16 mouse cellular contexts compared by ENCODE assay signal in genomic region chr5:89581143-89581542, GRCm38 (mm10). TPM values are rescaled to one million over a fixed set of nuclear protein-coding genes. Genes with fewer than 3 reads are reported as not detected.
DNase-seq lines count a peak whose midpoint lies in the region; TF ChIP-seq lines count a peak whose summit lies in the region.
"Had no signal": no experiment of that assay in that cellular context is flagged by ENCODE, and none has a peak within 500 bp of the region (broad histone marks: within the 10 kb centered on the region; RNA-seq: fewer than 3 reads in every experiment).

No protein-coding gene starts in this region.

- TF ChIP-seq CTCF in layer of hippocampus, adult 2 months (conservative IDR thresholded peaks at IDR 0.05): no peak
- TF ChIP-seq CTCF in brain, embryonic 14.5 days (IDR thresholded peaks at IDR 0.05; ENCODE audit: borderline replicate concordance, extremely low read depth, insufficient read depth, insufficient read length): no peak

- TF ChIP-seq POLR2A in brain, embryonic 14.5 days (IDR thresholded peaks at IDR 0.05; ENCODE audit: borderline replicate concordance, extremely low read depth, insufficient read depth, insufficient read length, poor library complexity, severe bottlenecking): no peak

- DNase-seq in cerebellum, adult 18-20 months: peak; percentile 8 to 11
- no peak for DNase-seq in cerebellum, adult 11 months
- DNase-seq in layer of hippocampus, adult 2 months (ENCODE audit: low spot score in 2 of 2): peak in 1 of 2 experiments; percentile 26
- DNase-seq in layer of hippocampus, postnatal 25 days (ENCODE audit: extremely low spot score in 1 of 2, low spot score in 1 of 2): no peak
- peak; percentile 50 for DNase-seq in brain, embryonic 14.5 days (ENCODE audit: low read depth)
- DNase-seq in layer of hippocampus, adult 9-11 months: peak; percentile 42
- DNase-seq in urinary bladder, postnatal 10 days (ENCODE audit: low spot score): no peak
- no peak for DNase-seq in kidney, adult 11 months
- DNase-seq: adrenal gland, postnatal 14 days; gastrocnemius, adult 2 months; liver, postnatal 0 days; thymus, postnatal 4 days had no signal

- H3K27ac ChIP-seq in layer of hippocampus, adult 2 months: peak overlapping the region; percentile 54
- H3K27ac ChIP-seq: gastrocnemius, adult 2 months; kidney, postnatal 0 days had no signal

- no peak overlapping the region for H3K4me3 ChIP-seq in layer of hippocampus, adult 2 months
- H3K4me3 ChIP-seq: gastrocnemius, adult 2 months had no signal

RNA-seq across cellular contexts. Expression of gene Npffr2, which starts 53.9 kb away (rescaled TPM):
- total RNA-seq in layer of hippocampus, adult 2 months (2021): not detected
- not detected for total RNA-seq in layer of hippocampus, postnatal 25 days (2021)
- 0.04 and 0.14 TPM in 2 replicates for polyA plus RNA-seq in brain, embryonic 14.5 days (2012; rRNA removed)
- total RNA-seq: adrenal gland, postnatal 14 days; gastrocnemius, adult 2 months; megakaryocyte progenitor cell, adult 5-6 weeks had no signal
- polyA plus RNA-seq: limb, embryonic 11.5 days; liver, postnatal 0 days; neural tube, embryonic 11.5 days had no signal

Comparison
In these comparisons a context has a peak if more than half of its experiments do, and no peak if none do; other contexts are left out.
1. DNase-seq: peak in cerebellum, adult 18-20 months (2 of 2), brain, embryonic 14.5 days (single experiment) and layer of hippocampus, adult 9-11 months (single experiment); none in cerebellum, adult 11 months (single experiment), layer of hippocampus, postnatal 25 days (0 of 2), urinary bladder, postnatal 10 days (single experiment) and kidney, adult 11 months (single experiment).